Mouse (Mus musculus): ENCODE measurements around the gene Chtop.
A peak's percentile ranks its signal among the peaks of the same experiment; 100 is the strongest.

Chtop gene

DNA sequence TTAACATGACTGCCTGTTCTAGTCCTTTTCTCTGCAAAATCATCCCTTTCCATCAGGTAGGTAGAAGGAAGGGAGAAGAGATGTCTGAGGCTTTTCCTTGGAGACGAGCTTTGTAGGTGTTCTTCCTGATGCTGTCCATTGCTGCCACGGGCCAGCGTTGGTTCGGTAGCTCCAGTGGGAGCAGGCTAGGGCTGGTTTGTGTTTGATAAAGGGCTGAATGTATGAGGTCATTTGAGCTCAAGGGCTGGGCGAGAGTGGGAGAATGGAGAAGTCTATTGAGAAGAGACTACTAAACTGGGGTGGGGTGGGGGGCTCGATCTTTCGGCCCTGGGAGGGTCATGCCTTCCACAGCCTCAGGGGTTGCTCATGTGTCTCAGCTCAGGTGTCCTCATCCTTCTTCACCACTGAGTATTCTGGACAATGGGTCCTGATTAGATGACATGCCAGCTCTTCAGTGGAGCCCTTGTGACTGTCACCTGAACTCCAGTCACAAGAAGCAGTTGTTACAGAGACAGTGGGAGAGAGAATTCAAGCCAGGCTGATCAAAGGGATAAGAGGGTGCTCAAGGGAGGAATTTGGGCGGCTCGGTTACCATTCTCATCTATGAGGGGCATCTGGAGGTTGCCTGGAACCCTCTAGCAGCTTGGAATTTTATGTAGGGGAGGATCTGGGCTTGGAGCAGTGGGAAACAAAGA, 3.8 kb upstream of the Chtop start:
- DNase-seq (ENCODE audit: low read depth in 2 of 2, low spot score in 2 of 2), result no peak

DNA sequence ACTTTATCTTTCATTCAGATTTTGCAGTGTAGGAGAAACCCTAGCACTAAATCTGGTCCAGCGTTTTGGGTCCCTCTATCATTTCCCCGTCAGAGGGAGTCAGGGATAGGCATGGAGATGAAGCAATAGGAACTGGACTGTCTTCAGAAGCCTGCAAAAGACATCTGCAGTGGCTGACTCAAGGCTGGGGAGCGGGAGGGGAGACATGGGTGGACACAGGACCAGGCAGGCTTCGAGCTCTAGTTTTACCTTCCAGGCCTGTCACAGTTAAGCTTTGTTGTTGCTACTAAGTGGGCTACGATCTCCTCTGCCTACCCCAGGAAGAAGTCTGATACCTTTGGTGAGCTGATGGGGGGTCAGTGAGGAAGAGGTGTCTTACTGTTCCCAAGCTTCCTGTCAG, 3.0 kb upstream of the Chtop start:
- no peak for DNase-seq (ENCODE audit: low read depth in 2 of 2, low spot score in 2 of 2)

DNA sequence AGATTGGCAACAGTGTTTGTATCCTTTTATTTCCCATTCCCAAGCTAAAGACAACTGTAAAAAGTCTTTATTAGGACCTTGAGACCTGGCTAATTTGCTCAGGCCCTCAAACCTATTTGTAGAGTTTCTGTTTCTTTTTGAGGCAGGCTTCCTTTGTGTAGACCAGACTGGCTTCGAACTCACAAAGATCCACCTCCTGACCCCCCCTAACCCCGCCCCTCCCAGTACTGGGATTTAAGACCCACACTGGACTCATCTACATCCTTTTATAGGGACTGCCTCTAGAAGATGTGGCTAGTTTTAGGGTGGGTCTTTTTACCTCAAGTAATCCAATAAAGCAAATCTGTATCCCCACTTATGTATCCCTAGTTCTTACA, 437 bp upstream of the Chtop start:
- no peak for DNase-seq (ENCODE audit: low read depth in 2 of 2, low spot score in 2 of 2)

DNA sequence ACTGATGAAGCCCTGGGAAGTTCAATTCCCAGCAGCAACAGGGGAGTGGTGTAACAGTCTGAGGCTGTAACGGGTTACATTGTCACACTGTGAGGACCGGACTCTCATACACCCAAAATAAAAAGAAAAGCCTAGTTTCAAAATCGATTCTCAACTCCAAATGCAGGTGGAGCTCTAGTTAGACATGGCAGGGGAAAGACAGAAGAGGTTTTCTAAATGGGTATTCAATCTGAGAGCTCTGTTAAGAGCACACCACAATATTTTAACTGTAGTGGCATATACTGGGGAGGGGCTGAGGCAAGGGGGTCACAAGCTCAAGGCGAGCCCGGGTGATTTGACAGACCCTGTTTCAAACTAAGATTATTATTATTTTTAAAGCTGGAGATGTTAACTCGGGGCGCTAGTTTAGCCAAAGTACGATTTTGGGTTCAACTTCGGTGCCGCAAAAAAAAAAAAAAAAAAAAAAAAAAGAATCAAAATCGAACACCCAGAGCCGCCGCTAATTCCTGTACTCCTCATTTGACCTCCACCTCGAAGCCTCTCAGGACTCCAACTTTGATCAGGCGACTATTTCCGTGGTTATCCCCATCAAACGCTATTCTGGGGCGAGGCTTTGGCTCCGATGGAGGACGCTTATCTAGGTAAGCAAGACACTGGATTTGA, 880 bp downstream of the Chtop start:
- no peak for DNase-seq (ENCODE audit: low read depth in 2 of 2, low spot score in 2 of 2)

DNA sequence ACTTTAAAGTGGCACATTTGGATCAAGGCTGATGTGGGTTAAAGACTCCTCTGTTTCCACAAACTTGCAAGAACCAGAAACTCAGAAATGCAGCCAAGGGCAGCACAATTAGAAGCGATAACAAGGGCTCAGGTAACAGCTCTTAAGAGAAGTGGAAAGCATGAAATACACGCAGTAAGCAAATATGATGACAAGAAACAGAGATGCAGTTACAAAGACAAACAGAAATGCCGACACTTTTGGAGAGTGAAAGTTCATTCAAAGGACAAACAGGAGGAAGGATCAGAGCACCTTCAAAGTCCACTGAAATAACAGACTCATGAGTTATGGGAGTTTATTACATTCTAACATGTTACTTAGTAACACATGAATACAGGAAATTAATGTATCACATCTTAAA, 2.9 kb downstream of the Chtop start:
- DNase-seq (ENCODE audit: low read depth in 2 of 2, low spot score in 2 of 2), result no peak

- DNase-seq (ENCODE audit: low read depth in 2 of 2, low spot score in 2 of 2), result no peak
Observed at GRCm38 (mm10) chr3:90505216-90505615, 4.1 kb downstream of the Chtop start.

- DNase-seq (ENCODE audit: low read depth in 2 of 2, low spot score in 2 of 2), result no peak
Observed at GRCm38 (mm10) chr3:90503444-90503843, 5.9 kb downstream of the Chtop start.

DNA sequence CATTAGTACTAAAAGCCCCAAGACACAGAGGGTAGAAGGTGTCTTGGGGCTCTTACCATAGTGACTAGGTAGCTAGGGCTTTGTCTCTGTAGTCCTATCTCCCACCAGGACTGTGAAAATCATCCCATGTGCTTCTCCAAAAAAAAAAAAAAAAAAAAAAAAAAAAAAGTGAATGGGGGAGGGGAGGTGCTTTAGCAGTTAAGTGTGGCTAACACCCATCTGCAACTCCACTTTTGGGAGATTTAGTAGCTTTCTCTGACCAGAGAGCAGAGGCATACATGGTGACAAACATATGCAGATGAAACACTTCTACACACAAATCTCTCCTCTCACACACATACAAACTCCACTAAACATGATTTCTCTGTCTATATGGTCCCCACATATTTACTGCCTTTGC, 11.7 kb downstream of the Chtop start:
- DNase-seq (ENCODE audit: low read depth in 2 of 2, low spot score in 2 of 2), result no peak

DNA sequence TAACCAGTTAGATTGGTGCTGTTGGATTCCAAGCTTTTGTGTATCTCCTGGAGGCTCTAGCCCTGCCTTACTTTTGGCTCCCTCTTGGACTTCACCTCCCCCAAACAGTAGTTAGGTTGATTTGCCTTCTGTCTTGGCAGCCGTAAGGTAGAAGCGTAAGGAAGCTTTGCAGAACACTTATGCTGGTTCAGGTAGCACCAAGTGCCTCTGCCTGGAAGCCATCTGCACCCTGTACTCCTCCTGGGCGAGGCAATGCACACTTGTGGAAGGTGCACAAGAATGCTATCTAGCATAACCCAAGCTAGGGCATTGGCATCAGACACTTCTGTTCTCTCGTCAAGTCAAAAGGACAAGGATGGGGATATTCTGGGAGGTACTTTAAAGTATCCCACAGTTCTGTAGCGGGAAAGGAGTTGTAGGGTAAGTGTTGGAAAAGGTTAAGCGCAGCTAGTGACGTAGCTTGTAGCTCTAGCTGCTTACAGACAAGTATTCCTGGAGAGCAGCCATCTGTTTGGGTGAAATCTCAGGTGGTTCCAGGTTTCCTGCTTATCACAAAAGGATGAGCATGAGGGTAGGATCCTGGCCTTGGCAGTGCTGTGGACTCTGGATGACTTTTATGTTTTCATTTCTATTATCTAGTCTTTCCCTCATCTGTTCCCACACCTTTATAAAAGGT, 13.3 kb downstream of the Chtop start:
- DNase-seq (ENCODE audit: low read depth in 2 of 2, low spot score in 2 of 2), result no peak

DNA sequence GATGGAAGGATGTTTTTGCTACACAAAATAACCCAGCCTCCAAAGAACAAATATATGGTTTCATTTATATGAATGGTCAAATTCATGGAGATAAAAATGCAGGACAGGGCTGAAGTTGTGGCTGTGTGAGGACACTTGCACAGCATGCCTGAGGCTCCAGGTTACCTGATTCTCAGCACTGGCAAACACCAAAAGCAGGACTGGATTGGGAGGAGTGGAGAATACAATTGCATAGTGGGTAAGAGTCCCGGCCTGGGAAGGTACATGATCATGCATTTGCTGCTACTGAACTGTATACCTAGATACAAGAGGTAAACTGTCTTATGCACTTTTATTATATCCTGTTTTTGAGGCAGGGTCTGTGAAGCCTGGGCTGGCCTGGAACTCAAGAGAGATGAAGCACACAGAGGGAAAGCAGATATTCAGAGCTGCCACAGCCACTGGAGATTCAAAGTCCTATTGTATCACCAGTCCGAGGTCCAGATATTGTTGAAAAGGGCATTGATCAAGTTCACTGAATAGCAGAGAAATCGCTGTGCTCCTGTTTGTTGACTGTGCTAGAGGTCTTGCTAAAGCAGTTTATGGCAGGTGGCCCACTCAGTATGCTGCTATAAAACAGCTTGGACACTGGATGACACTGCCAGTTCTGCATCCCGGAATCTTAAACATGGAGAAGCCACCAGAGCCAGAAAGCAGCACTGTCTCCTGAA, 15.3 kb downstream of the Chtop start:
- no peak for DNase-seq (ENCODE audit: low read depth in 2 of 2, low spot score in 2 of 2)

- DNase-seq (ENCODE audit: low read depth in 2 of 2, low spot score in 2 of 2), result peak; percentile 36 to 44
Observed at GRCm38 (mm10) chr3:90491350-90491749, 17.9 kb downstream of the Chtop start.

GRCm38 (mm10) chr3:90490696-90491256, 18.5 kb downstream of the Chtop start, which contains the start of gene Snapin:
Gene Snapin, minus strand, starts transcription at chr3:90491033.
- peak; percentile 92 to 96 for DNase-seq (ENCODE audit: low read depth in 2 of 2, low spot score in 2 of 2)

- DNase-seq (ENCODE audit: low read depth in 2 of 2, low spot score in 2 of 2), result no peak
Observed at GRCm38 (mm10) chr3:90488576-90488975, 20.7 kb downstream of the Chtop start.

DNA sequence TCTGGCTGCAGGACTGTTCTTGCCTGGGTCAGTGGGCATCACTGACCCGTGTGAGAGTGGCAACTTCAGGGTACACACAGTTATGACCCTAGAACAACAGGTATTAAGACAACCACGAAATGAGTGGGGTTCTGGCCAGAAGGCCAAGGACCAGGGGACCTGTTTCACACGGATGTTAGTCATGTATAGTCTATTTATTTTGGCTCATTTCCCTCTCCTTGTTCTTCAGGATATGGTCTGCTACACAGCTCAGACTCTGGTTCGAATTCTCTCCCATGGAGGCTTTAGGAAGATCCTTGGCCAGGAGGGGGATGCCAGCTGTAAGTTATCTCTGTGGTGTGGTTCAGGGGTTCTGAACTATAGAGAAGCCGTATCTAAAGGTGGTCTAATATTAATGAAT, 22.3 kb downstream of the Chtop start:
- DNase-seq (ENCODE audit: low read depth in 2 of 2, low spot score in 2 of 2), result no peak

DNA sequence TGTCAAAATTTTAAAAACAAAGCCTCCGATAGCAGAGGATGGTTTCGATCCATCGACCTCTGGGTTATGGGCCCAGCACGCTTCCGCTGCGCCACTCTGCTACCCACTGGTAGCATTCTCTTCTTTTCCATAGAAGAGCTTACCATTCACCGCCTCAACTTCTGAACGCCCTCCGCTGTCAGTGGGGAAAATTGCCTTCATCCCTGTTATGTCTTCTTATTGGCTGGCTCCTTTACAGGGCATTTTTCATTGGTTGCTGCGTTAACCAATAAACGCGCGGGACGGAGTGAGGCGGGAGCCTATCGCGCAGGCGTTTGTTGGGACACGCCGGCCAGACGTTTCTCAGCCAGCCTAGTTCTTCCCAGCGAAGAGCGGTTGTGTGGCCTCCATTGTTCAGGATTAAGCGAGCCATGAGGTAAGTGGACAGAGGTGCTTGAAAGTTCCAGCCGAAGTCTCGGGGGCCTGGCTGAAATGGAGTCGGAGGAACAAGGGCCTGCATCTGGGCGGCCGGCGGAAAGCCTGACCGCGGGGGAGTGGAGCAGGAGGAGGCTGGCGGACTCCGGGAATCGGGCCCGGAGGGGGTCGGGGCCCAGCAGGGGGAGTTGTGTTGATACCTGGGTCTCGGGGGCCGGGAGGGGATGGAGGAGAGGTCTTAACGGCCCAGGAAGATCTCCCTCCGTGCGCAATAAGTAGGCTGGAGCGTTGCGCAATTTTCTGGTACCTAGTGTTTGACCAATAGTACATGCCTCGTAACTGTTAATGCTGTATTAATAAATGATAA, 33.3 kb downstream of the Chtop start, which contains the start of gene Ilf2:
TSS of gene Ilf2 (plus strand) at position 296 of the 781 bp plus-strand sequence.
- peak; percentile 93 to 94 for DNase-seq (ENCODE audit: low read depth in 2 of 2, low spot score in 2 of 2)

DNA sequence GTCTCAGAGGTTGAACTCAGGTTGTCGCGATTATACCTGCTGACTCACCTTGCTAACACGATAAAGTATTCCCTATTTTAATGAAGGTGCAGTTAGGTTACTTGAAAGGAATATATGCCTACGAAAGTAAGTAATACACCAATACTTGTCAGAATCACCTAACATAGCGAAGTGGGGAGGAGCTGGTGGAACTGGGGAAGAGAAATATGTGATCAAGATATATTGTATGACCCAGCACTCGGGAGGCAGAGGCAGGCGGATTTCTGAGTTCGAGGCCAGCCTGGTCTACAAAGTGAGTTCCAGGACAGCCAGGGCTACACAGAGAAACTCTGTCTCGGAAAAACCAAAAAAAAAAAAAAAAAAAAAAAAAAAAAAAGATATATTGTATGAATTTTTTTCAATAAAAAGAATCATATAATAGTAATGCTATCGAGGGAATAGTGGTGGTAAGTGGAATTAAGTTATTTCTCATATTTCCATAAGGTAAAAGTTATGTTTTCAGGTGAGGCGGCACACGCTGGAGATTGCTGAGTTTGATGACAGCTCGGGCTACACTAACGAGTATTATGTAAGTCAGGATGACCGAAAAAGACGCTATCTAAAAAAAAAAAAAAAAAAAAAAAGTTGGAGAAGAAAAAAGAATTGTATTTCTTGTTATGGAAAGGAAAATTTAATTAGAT, 34.0 kb downstream of the Chtop start:
- DNase-seq (ENCODE audit: low read depth in 2 of 2, low spot score in 2 of 2), result no peak

- DNase-seq (ENCODE audit: low read depth in 2 of 2, low spot score in 2 of 2), result peak; percentile 66 to 79
Observed at GRCm38 (mm10) chr3:90472213-90472612, 37.1 kb downstream of the Chtop start.

DNA sequence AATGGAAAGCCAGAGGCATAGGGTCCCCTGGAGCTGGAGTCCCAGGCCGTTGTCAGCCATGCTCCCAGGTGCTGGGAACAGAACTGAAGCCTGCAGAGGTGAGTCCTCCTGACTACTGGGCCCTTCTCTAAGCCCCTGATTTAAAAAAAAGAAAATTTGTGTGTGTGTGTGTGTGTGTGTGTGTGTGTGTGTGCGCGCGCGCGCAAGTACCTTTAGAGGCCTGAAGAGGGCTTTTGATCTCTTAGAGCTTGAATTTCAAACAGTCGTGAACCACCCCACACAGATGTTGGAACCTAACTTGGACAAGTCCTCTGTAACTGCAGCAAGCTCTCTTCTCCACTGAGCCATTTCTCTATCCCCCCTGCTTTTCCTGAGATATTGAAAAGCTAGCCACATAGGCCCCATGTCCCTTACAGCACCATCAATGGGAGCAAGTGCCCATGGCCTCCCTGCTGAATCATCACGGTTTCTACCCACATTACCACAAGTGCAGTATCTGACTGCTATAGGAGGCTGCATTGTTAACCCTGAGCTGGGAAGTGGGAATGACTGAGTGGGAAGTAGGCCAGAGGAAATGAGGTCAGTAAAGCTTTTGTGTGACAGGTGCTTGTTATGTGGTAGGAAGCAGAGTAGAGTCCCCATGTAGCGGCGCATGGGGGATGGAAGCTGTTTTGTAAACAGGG, 41.5 kb downstream of the Chtop start:
- no peak for DNase-seq (ENCODE audit: low read depth in 2 of 2, low spot score in 2 of 2)

GRCm38 (mm10) chr3:90466311-90466766, 43.0 kb downstream of the Chtop start:
- DNase-seq (ENCODE audit: low read depth in 2 of 2, low spot score in 2 of 2), result no peak
